Mouse (Mus musculus) ES-CJ7 (cell line): Measurements from ENCODE around the gene Acat3.
A peak's percentile ranks its signal among the peaks of the same experiment; 100 is the strongest.
"Not testable (repeated sequence)": the region's sequence is repeated elsewhere in the genome, so short reads cannot be mapped to it uniquely, and the experiment has no call there.

Source experiments
- DNase-seq: peaks from one replicate; pipeline ENCODE4 v3.0.0; 2011; ENCODE audit warnings: low read depth, low spot score

Gene Acat3

DNA sequence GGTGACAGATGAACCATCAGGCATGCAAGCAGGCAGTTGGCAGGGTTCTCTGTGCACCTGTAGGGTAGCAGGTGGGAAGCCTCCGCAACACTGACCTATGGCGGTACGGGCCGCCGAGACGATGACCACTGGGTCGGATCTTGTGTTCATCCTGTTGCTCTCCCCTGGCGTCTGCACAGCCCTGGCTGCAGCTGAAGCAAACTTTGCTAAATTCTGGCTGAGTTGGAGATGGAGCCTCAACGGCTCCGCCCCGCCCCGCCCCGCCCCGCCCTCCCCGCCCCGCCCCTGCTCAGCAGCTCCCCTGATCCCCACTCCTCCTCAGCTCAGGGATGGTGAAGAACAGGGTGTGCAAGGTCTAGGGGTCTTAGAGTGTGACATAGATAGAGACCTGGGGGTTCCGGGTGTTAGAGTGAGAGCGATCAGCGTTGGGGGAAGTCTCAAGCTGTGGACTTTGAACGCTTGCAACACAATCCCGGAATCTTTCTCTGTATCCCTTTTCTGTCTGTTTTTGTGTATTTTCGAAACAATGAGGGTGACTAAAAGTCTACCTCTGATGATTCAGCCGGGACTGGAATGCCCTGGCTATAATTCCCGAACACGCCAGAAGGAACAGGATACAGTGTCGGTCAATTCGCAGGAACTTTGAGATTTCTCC, at the start of gene Acat3:
TSS of gene Acat3 (minus strand) at position 450 of the 655 bp plus-strand sequence.
- DNase-seq = no peak

DNA sequence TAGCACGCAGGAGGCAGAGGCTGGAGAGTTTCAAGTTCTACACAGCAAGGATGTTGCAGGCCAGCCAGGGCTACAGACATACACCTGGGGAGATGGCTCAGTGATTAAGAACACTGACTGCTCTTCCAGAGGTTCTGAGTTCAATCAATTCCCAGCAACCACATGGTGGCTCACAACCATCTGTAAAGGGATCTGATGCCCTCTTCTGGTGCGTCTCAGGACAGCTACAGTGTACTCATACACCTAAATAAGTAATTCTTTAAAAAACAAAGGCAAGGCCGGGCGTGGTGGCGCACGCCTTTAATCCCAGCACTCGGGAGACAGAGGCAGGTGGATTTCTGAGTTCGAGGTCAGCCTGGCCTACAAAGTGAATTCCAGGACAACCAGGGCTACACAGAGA, 47.7 kb upstream of the Acat3 start:
- DNase-seq = peak; percentile 86

DNA sequence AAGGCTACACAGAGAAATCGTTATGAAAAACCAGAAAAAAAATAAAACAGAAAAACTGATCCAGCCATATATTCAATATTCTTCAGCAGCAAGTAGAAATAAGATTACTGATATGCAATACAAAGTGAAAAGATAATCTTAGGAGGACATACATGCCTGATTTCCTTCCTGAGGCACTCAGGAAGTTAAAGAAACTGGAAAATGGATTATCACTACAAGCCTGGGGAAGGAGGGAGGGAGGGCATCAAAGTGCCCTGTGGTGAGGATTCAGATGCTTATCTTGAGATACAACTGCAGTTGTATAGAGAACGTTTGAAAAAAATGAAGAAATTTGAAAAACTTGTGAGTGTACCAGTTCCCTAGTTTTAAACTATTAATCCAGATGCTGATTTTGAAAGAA, 43.6 kb upstream of the Acat3 start:
- no peak for DNase-seq

DNA sequence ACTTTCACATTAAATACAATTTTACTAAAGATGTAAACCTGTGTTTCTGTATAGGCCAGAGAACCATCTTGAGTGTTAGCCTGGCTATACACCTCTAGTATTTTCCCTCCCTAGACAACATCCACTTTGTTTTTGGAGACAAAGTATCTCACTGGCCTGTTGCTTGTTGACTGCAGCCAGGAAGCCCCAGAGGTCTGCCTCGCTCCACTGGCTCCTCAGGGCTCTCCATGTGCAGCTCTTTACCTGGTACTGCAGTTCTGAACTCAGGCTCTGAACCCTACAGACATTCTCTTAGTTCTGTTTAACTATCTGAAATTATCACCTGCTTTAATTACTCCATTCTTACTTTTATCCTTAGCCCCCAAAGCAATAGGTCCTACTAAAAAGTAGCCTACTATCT, 38.1 kb upstream of the Acat3 start:
- no peak for DNase-seq

DNA sequence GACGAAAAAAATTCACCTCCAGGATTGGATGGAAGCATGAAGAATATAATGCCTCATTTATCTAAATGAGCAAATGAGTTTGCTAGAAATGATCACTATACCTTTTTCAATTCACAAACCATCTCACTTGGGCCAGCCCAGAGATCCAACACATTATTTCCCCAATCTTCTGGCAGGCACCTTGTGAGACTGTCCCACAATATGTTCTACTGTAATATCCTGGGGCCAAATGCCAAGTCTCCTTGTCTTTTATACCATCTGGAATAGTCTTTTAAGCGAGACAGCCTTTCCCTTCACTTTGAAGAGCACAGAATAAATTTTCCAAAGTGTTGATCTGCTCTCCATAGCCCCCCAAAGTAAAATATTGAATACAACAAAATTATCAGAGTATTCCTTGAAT, 33.5 kb upstream of the Acat3 start:
- DNase-seq = no peak

DNA sequence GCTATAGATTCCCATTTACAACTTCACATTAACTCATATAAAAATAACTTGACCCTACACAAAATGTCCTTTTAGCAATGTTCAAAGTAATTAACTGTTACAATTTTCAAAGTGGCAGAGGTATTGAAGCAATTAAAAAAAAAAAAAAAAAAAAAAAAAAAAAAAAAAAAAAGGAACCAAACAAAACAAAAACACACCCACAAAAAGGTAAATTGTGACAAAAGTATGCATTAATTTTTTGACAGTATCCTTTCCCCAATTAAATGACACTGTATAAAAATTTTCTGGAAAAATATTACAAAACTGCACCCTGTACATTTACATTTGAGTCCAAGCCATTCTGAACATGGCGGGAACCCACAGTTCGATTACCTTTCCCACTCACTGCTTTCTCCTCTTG, 26.8 kb upstream of the Acat3 start:
- DNase-seq = no peak

DNA sequence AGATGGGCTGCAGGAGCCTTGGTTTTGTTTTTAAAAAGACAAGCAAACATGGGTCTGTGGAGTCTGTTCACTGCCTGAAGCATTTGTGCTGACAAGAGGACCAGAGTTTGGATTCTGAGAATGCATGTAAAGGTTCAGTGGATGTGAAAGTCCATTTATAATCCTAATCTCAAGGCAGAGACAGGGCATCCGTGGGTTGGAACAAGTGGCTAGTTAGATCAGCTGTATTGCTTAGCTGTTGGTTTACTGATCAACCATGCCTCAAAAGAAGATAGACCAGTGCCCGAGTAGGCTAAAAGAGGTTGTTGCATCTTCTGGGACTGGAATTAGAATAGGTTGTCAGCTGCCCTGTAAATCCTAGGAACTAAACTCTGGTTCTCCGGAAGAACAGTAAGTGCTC, 23.1 kb upstream of the Acat3 start:
- no peak for DNase-seq

DNA sequence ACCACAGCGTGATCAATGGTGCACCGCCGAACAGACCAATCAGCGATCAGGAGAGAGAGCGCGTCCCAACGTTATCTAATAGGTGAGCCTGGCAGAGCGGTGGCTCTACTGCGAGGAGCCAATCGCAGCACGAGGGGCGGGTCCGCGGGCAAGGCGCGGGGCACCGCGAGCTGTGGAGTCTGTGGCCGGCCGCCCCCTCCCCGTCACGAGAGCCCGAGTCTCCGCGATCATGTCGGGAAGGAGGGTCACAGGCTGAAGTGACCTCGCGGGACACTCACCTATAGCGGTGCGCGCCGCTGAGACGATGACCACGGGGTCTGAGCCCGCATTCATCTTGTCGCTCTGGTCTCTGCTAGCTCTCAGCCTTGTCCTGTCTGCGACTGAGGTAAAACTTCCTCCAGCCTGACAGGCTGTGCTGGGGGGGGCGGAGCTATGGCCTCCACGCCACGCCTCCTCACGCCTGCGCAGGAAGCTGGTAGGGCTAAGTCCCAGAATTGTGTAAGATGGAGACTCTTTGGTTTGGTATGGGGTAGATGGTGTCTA, 20.0 kb upstream of the Acat3 start, which contains the start of gene Acat2:
TSS of gene Acat2 (minus strand) at position 417 of the 543 bp plus-strand sequence.
- DNase-seq = peak; percentile 94

DNA sequence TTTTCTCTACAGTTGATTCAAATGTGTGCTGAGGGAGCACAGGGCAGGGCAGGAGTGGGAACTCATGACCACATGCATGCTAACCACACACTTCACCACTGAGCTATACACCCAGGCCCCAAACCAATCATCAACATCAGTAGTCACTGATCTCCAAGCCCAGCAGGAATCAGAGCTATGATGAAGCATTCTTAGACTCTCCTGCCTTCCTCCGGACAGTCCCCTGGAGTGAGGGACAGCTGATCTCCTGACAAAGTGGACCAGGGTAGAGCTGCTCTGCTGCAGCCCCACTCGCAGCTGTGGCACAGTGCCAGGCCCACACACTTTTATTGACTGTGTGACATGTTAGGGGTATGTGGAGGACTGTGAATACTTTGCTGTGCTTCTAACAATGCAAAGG, 19.0 kb upstream of the Acat3 start:
- not testable (repeated sequence) for DNase-seq

DNA sequence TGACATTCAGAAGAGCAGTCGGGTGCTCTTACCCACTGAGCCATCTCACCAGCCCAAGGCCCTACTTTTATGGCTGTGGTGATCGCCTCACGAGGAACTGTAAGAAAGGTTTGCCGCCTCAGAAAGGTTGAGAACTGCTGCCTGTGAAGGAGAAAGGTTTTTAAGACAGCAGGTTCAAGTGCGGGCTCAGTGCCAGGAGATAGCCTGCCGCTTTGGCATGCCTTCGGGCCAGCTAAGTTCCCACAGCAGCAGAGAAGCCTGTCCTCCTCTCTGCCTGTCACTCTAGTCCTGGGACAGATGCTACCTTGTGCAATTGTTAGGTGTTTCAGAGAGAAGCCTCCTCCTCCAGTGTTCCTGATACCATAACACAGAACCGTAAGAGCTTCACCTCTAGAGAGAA, 16.3 kb upstream of the Acat3 start:
- no peak for DNase-seq

DNA sequence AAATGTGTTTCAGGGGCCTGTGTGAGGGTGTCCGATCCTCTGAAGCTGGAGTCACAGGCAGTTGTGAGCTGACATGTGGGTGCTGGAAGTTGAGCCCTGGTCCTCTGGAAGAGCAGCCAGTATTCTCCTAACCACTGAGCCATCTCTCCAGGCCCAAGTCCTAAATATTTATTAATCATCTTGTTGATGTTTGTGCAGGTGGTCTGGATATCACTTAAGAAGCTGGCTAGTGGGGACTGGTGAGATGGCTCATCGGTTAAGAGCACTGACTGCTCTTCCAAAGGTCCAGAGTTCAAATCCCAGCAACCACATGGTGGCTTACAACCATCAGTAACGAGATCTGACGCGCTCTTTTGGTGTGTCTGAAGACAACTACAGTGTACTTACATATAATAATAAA, 9.3 kb upstream of the Acat3 start:
- DNase-seq = no peak

DNA sequence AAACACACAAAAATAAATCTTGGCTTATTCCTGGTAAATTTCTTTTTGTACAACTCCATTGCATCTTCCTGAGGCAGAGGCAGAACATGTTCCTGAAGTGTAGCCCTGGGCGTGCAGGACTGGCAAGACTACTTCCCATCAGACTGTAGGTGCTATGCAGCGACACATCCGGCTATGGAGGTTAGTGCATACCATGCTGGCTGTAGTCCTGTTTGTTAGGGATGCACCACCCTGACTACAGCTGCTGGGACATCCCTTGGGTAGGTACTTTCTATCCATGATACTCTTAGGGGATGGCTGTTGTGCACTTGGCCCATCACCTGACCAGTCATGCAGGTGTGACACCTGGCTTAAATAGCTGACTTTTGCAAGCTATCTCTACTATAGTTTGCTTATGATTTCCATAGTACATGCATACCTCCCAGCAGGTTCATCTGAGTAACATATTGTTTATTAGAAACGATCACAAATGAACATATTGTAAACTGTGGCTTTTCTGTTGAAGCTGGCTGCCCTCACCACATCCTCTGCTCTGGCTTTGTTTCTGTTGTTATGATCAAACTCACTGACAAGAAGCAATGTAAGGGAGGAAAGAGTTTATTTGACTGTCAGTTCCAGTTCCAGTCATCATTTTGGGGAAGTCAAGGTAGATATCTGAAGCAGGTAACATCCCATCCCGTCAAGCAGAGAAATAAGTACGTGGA, 2.2 kb upstream of the Acat3 start:
- DNase-seq = no peak

DNA sequence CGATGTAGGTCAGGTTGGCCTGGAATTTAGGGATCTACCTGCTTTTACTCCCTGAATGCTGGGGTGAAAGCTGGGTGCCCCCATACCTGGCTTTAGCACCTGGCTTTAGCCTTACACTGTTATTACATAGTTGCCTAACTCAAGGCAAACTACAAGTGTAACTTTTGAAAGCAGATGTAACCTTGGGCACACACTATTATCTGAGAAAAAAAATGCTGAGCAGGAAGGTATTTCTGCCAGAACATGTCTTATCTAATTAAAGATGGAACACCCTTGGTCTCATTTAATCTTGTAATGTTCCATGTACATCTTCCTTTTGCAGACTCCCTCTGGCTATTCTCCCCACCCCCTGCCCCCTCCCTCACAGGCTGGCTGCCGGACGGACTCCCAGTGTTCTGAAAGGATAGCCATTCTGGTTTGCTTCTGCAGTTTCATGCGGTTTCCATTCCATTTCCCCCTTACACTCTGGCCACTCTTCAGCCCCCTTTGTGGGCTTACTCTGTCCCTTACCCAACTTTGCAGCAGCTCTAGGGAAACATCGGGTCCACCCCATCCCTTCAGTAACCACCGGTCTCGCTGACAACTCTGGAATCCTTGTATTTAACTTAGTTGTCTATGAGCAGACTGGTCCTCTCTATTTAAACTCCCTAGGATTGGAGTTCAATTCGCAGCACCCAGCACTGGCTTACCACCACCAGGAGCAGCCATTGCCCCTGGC, 1.3 kb upstream of the Acat3 start:
- DNase-seq = no peak

DNA sequence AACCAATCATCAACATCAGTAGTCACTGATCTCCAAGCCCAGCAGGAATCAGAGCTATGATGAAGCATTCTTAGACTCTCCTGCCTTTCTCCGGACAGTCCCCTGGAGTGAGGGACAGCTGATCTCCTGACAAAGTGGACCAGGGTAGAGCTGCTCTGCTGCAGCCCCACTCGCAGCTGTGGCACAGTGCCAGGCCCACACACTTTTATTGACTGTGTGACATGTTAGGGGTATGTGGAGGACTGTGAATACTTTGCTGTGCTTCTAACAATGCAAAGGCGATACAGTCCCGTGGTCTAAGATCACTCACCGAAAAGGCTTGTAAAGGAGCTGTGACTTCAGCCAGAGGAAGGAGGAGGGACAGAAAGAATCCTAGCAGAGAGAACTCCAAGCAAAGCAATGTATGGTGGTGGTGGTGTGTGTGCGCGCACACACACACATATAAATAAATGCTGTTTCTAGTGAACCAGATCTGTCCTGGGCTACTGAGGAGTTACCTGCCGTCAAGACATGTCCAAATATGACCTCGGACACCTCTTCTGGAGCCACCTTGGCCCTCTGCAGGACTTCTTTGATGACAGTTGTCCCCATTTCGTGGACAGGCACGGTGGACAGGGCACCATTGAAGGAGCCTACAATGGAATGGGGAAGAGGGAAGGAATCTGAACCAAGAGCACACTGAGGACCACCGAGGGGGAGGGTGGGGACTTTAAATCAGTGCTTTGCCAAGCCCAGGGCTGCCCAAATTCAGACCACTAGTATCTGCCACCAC, 837 bp downstream of the Acat3 start:
- not testable (repeated sequence) for DNase-seq

DNA sequence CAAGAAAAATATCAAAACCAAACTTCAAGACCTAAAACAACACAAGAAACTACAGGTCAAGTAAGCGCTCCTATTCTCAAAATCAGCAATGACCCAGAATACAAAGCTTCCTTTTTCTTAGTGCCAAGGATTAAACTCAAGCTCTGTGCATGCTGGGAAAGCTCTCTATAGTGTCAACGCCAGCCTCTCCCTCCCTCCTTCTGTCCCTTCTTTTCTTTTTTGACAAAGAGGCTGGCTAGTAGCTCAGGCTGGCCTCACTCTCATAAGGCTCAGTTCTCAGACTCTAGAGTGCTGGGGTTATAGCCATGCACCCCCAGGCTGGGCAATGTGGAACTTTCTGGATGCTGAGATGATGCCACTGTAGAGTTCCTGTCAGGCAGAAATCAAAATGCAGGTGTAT, 2.3 kb downstream of the Acat3 start:
- DNase-seq = no peak

DNA sequence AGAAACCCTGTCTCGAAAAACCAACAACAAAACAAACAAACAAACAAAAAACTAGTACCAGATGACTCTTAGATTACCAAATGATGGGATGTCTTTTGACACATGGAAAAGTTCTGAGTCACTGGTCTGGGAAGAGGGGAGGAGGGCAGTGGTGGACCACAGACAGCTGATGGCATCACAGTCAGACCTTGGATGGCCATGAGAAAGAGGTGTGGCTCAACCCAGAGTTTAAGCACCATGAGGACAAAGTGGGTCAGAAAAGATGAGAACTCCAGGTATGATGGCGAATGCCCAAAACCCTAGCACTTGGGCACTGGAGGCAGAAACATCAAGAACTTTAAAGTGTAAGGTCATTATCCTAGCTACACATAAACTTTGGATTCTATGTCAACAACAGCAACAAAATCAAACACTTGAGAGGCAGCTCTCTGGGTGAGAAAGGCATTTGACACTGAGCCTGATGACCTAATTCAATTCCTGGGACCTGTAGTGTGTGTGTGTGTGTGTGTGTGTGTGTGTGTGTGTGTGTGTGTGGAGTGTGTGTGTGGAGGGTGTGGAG, 2.9 kb downstream of the Acat3 start:
- no peak for DNase-seq

DNA sequence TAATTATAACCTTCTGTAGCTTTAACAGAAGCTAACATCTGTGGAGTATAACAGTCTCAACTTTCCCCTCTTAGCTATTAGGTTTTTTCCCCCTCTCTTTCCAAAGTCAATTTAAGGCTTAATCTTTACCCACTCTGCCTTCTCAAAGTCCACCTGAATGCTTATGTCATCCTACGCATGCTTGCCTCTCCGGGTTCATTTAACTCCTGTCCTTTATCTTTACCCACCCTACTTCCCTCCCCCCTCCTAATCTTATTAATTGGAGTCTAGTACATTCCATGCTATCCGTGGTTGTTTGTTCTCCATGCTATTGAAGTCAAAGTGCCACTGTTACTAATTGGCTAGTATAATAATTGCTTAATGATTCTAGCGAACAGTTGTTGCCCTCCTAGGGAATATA, 4.7 kb downstream of the Acat3 start:
- DNase-seq = no peak

DNA sequence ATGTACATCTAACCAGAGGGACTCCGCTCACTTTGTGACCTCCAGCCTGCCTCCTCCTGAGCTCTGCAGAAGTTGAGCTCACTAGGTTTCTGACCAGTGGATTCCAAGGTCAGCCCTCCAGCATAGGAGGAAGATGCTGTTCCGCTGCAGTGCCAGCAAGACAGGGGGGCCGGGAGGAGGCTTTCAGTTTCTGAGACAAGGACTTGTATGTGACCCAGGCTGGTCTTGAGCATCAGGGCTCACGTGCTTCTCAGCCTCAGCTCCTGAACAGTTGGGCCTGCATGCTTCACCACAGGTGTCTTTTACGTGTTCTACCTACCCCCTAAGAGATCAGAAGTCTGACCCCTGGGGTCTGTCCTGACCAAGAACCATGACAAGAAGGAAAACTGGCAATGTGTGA, 8.8 kb downstream of the Acat3 start:
- not testable (repeated sequence) for DNase-seq

DNA sequence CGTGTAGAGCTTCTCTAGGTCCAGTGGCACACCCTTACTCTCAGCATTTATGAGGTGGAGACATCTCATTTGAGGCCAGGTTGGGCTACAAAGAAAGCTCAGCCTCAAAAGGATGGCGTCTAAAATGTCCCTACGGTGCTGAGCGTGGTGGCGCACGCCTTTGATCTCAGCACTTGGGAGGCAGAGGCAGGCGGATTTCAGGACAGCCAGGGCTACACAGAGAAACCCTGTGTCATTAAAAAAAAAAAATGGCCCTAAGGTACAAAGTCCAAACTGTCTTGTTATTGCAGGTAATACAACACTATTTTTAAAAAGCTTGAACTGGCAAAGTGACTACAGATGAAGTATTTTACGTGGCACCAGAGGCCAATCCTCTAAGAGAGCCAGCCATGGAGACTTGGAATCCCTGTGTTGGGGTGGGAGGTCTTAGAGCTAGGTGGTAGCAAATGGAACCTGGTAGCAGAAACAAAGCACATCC, 14.7 kb downstream of the Acat3 start:
- DNase-seq = no peak

DNA sequence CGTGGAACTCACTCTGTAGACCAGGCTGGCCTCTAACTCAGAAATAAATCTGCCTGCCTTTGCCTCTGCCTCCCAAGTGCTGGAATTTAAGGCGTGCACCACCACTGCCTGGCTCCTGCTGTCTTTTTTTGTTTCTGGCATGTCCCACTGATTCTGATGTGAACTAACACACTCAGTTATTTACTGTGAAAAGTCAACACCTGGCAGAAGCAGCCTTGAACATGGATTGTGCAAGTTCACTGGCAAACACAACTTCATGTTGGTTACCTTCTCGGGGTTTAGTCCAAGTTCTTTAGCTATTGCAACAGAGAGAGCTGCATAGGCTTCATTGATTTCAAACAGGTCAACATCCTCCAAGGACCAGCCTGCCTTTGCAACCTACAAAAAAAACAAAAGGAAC, 15.4 kb downstream of the Acat3 start:
- DNase-seq = no peak

DNA sequence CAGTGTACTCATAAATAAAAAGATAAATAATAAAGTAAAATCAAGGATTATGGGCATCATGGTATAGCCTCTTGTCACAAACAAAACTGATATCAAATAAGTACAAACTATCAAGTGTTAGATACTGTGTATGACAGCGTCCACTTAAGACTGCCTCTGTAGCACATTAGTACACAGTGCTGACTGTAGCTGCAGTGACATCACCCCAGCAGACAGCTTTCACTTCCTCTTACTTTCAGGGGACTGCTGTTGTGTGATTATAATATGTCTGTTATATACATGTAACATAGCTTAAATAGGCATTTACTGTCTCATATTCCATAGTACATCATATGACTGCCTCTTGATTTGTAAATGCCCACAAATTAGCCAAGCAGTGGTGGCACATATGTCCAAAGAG, 19.3 kb downstream of the Acat3 start:
- no peak for DNase-seq
